Mouse (Mus musculus): ENCODE measurements around the gene Abhd11.

DNA sequence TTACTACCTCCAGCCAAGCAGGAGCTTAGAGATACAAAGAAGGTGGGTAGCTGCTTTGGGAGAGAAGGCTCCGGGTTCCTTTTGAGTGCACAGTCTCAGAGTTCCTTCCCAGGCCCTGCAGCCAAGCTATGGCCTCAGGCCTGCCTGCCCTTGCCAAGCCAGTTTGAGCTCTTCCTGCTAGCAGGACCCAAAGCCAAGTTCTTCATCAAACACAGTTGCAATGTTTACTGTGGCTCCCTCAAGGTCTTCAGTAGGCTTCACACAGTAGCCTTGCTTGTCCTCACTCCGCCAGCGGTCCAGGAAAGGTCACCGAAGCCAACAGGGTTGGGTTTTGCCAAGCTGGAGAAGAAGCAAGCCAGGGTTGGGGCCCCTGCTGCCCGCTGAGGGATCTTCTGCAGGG is 16.4 kb upstream of the Abhd11 start:
- no peak for TF ChIP-seq POLR2A (IDR thresholded peaks at IDR 0.05; ENCODE audit: borderline replicate concordance, control insufficient read depth, low read depth, low read length)
- TF ChIP-seq CTCF (IDR thresholded peaks at IDR 0.05; ENCODE audit: control insufficient read depth, insufficient read depth, low read length), result no peak

Measured in bone marrow, adult 2 months (tissue).